Mouse (Mus musculus) heart, embryonic 12.5 days (tissue): Measurements from ENCODE around the gene Lrmda. TPM values are rescaled to one million over a fixed set of nuclear protein-coding genes. Genes with fewer than 3 reads are reported as not detected.

Source experiments
- ATAC-seq: fragments of 200-750 bp; cut with Nextera tagmentation; 2 replicates; pipeline ENCODE4 v1.8.0; 2017; ENCODE audit warnings: moderate TSS enrichment, moderate library complexity; ENCODE audit not compliant: insufficient number of reproducible peaks, low FRiP score
- H3K27ac ChIP-seq: fragments of 300-500 bp; sonication (generic); 2 replicates; pipeline ENCODE4 v1.5.1; 2016; ENCODE audit warnings: mild to moderate bottlenecking, moderate library complexity; ENCODE audit not compliant: poor library complexity, severe bottlenecking
- H3K27me3 ChIP-seq: fragments of 300-500 bp; sonication (generic); replicated peaks from 2 replicates; pipeline ENCODE4 v1.6.1; 2016; ENCODE audit warnings: mild to moderate bottlenecking, moderate library complexity
- H3K36me3 ChIP-seq: fragments of 300-500 bp; sonication (generic); 2 replicates; pipeline ENCODE4 v1.6.1; 2016; ENCODE audit warnings: mild to moderate bottlenecking, moderate library complexity
- H3K4me1 ChIP-seq: fragments of 300-500 bp; sonication (generic); replicated peaks from 2 replicates; pipeline ENCODE4 v1.6.1; 2016; ENCODE audit warnings: mild to moderate bottlenecking
- H3K4me2 ChIP-seq: fragments of 300-500 bp; sonication (generic); 2 replicates; pipeline ENCODE4 v1.6.1; 2016; ENCODE audit warnings: mild to moderate bottlenecking, moderate library complexity
- H3K4me3 ChIP-seq: fragments of 300-500 bp; sonication (generic); 2 replicates; pipeline ENCODE4 v1.5.1; 2016; ENCODE audit warnings: mild to moderate bottlenecking
- H3K9ac ChIP-seq: fragments of 300-500 bp; sonication (generic); 2 replicates; pipeline ENCODE4 v1.6.1; 2016; ENCODE audit warnings: mild to moderate bottlenecking, moderate library complexity
- H3K9me3 ChIP-seq: fragments of 300-500 bp; sonication (generic); replicated peaks from 2 replicates; pipeline ENCODE4 v1.6.1; 2016; ENCODE audit warnings: mild to moderate bottlenecking, moderate library complexity
- WGBS: fragments of 180-500 bp; shearing (Covaris S2); methylation state at CpG from one replicate; pipeline ENCODE4 v1.1.7; 2016; 5-methylcytosine and 5-hydroxymethylcytosine counted together
- polyA plus RNA-seq: library from polyadenylated mRNA; unstranded; fragments of >200 nt; fragmentation: Nextera tagmentation; extraction: Ambion mirVana; gene quantifications from 2 replicates; pipeline ENCODE4 v1.2.1, GENCODE M21; 2016

The Lrmda gene
- 1.0 and 1.3 TPM in 2 replicates for polyA plus RNA-seq

- Histone ChIP-seq H3K27ac (no peak within 1 kb of the TSS), H3K4me3 (peak within 1 kb of the TSS; percentile 48), H3K4me1 (peaks cover 15% of the 10 kb centered on the region), H3K9ac (peak within 1 kb of the TSS; percentile 68), H3K36me3 (no peaks in the 10 kb centered on the region), H3K27me3 (peaks cover 41% of the 10 kb centered on the region), H3K9me3 (no peaks in the 10 kb centered on the region), H3K4me2 (peak within 1 kb of the TSS; percentile 85)
- ATAC-seq: peak; percentile 88
- WGBS: 3% methylated on average over 33 of the region's 33 CpGs
These were observed at the start of gene Lrmda for GRCm38 (mm10) chr14:22019252-22019948. Gene Lrmda, plus strand, starts transcription at chr14:22019712.

GRCm38 (mm10) chr14:21981462-21981861 lies 38.0 kb upstream of the Lrmda start:
- no peaks in the 10 kb centered on the region for H3K36me3 ChIP-seq
- peaks cover 24% of the 10 kb centered on the region for H3K4me1 ChIP-seq
- WGBS: 1% methylated on average over 22 of the region's 22 CpGs
- no peak overlapping the region; the same call in 1 of the 2 replicates for H3K9ac ChIP-seq
- peak; percentile 68 for ATAC-seq
- no peaks in the 10 kb centered on the region for H3K9me3 ChIP-seq
- H3K27me3 ChIP-seq: peaks cover 31% of the 10 kb centered on the region
- peak overlapping the region; percentile 35 for H3K4me3 ChIP-seq
- H3K4me2 ChIP-seq: peak overlapping the region; percentile 85
- no peak overlapping the region for H3K27ac ChIP-seq

- peak overlapping the region; percentile 48 for H3K4me3 ChIP-seq
- H3K27ac ChIP-seq: no peak overlapping the region
- 25% methylated on average over 14 of the region's 14 CpGs for WGBS
- H3K36me3 ChIP-seq: no peaks in the 10 kb centered on the region
- H3K9ac ChIP-seq: peak overlapping the region; percentile 68; the same call in 1 of the 2 replicates
- no peaks in the 10 kb centered on the region for H3K9me3 ChIP-seq
- peaks cover 24% of the 10 kb centered on the region for H3K4me1 ChIP-seq
- ATAC-seq: no peak
- peaks cover 31% of the 10 kb centered on the region for H3K27me3 ChIP-seq
- peak overlapping the region; percentile 85 for H3K4me2 ChIP-seq
These were observed 37.4 kb upstream of the Lrmda start for GRCm38 (mm10) chr14:21982096-21982591.

- H3K27ac ChIP-seq: no peak overlapping the region
- no peak for ATAC-seq
- peaks cover 24% of the 10 kb centered on the region for H3K4me1 ChIP-seq
- H3K9ac ChIP-seq: peak overlapping the region; percentile 68
- no peaks in the 10 kb centered on the region for H3K36me3 ChIP-seq
- peaks cover 31% of the 10 kb centered on the region for H3K27me3 ChIP-seq
- peak overlapping the region; percentile 85 for H3K4me2 ChIP-seq
- H3K4me3 ChIP-seq: peak overlapping the region; percentile 48
- no peaks in the 10 kb centered on the region for H3K9me3 ChIP-seq
- WGBS: 3% methylated on average over 38 of the region's 38 CpGs
These were observed 36.8 kb upstream of the Lrmda start for GRCm38 (mm10) chr14:21982592-21983310.

GRCm38 (mm10) chr14:21983311-21983949 lies 36.1 kb upstream of the Lrmda start:
- 3% methylated on average over 22 of the region's 22 CpGs for WGBS
- peak overlapping the region; percentile 85 for H3K4me2 ChIP-seq
- H3K36me3 ChIP-seq: no peaks in the 10 kb centered on the region
- H3K9me3 ChIP-seq: no peaks in the 10 kb centered on the region
- no peak overlapping the region for H3K27ac ChIP-seq
- H3K4me3 ChIP-seq: peak overlapping the region; percentile 48
- H3K4me1 ChIP-seq: peaks cover 24% of the 10 kb centered on the region
- H3K9ac ChIP-seq: peak overlapping the region; percentile 68
- no peak for ATAC-seq
- peaks cover 31% of the 10 kb centered on the region for H3K27me3 ChIP-seq

GRCm38 (mm10) chr14:21983950-21984730 lies 35.4 kb upstream of the Lrmda start:
- Histone ChIP-seq H3K4me2 (peak overlapping the region; percentile 85), H3K9ac (peak overlapping the region; percentile 81), H3K36me3 (no peaks in the 10 kb centered on the region), H3K27ac (no peak overlapping the region), H3K4me3 (peak overlapping the region; percentile 73), H3K4me1 (peaks cover 26% of the 10 kb centered on the region), H3K9me3 (no peaks in the 10 kb centered on the region), H3K27me3 (peaks cover 35% of the 10 kb centered on the region)
- ATAC-seq: no peak
- WGBS: 16% methylated on average over 18 of the region's 18 CpGs

GRCm38 (mm10) chr14:21984757-21985425 lies 34.6 kb upstream of the Lrmda start:
- no peaks in the 10 kb centered on the region for H3K9me3 ChIP-seq
- H3K9ac ChIP-seq: peak overlapping the region; percentile 81
- H3K4me1 ChIP-seq: peaks cover 33% of the 10 kb centered on the region
- H3K4me3 ChIP-seq: peak overlapping the region; percentile 73
- H3K27me3 ChIP-seq: peaks cover 34% of the 10 kb centered on the region
- H3K4me2 ChIP-seq: peak overlapping the region; percentile 85
- no peak for ATAC-seq
- H3K27ac ChIP-seq: no peak overlapping the region
- H3K36me3 ChIP-seq: no peaks in the 10 kb centered on the region
- WGBS: 4% methylated on average over 49 of the region's 49 CpGs

GRCm38 (mm10) chr14:21985426-21985931 lies 34.0 kb upstream of the Lrmda start:
- Histone ChIP-seq H3K4me3 (peak overlapping the region; percentile 73), H3K4me1 (peaks cover 36% of the 10 kb centered on the region), H3K9me3 (no peaks in the 10 kb centered on the region), H3K9ac (peak overlapping the region; percentile 81), H3K4me2 (peak overlapping the region; percentile 85), H3K27ac (no peak overlapping the region), H3K36me3 (no peaks in the 10 kb centered on the region), H3K27me3 (peaks cover 36% of the 10 kb centered on the region)
- 2% methylated on average over 37 of the region's 37 CpGs for WGBS
- ATAC-seq: no peak

- H3K4me3 ChIP-seq: peak overlapping the region; percentile 73
- H3K36me3 ChIP-seq: no peaks in the 10 kb centered on the region
- no peak for ATAC-seq
- peak overlapping the region; percentile 85 for H3K4me2 ChIP-seq
- WGBS: under 1% methylated on average over 62 of the region's 62 CpGs
- no peaks in the 10 kb centered on the region for H3K9me3 ChIP-seq
- H3K27ac ChIP-seq: peak overlapping the region; percentile 15
- H3K27me3 ChIP-seq: peaks cover 37% of the 10 kb centered on the region
- H3K4me1 ChIP-seq: peaks cover 41% of the 10 kb centered on the region
- H3K9ac ChIP-seq: peak overlapping the region; percentile 81
These were observed 33.4 kb upstream of the Lrmda start for GRCm38 (mm10) chr14:21985981-21986732.
